Mouse (Mus musculus): Measurements from ENCODE around the gene Nfkb1. TPM values are rescaled to one million over a fixed set of nuclear protein-coding genes. Genes with fewer than 3 reads are reported as not detected.
A peak's percentile ranks its signal among the peaks of the same experiment; 100 is the strongest.

Gene Nfkb1
- polyA plus RNA-seq, 1 experiment from 2014 or later = 35.9 TPM

DNA sequence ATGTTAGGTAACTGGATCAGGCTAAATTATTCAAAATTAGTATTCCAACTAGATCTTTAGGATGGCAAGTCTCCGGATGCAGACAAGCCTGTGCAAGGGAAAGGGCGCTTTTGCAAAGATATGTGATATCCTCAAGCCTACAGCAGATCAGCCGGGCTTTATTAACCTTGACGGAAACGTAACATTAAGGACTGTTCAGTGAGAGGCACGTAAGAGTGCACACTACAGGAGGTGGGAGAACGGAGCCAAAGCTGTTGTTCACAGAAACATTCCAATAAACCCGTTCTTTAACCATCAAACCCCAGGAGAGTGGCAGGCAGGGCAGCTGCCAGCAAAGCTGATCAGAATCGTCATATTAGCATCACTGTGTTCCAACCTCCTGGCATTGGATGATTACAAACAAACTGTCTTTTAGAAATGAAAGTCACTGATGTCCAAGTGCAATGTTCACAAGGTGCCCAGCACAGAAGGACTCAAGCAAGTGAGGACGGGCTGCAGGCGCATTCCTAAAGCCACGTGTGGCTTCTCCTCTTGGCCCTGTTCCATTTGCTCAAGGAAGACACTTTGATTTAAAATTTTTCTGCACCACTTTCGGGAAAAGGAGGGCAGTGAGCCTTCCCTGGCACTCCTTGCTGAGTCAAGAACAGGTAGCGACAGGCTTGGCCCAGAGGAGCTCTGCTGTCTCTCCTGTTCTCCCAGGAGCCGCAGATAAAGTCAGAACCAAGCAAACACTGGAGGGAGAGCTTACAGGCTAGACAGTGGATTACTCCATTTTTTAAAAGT, 40.4 kb downstream of the Nfkb1 start:
- ATAC-seq = no peak
- H3K9ac ChIP-seq (replicated peaks; ENCODE audit: low read depth) = no peak overlapping the region
- TF ChIP-seq EP300 (IDR thresholded peaks at IDR 0.05) (no peak), CTCF (IDR thresholded peaks at IDR 0.05) (no peak)
- H3K4me3 ChIP-seq (ENCODE audit: low read depth, low read length) = no peak overlapping the region
- 55% methylated on average over 15 of the region's 15 CpGs for WGBS
- peak; percentile 25 for DNase-seq (ENCODE audit: low spot score)
- peaks cover 5% of the 10 kb centered on the region; the same call in 1 of the 2 replicates for H3K36me3 ChIP-seq (ENCODE audit: insufficient read depth, low read length)
- H3K4me2 ChIP-seq (replicated peaks; ENCODE audit: low read depth, low read length) = no peak overlapping the region
- no peaks in the 10 kb centered on the region for H3K4me1 ChIP-seq (ENCODE audit: insufficient read depth, low read depth, low read length)
- no peaks in the 10 kb centered on the region for H3K9me3 ChIP-seq (ENCODE audit: low read length)
- H3K27me3 ChIP-seq (replicated peaks; ENCODE audit: insufficient read depth, low read length) = no peaks in the 10 kb centered on the region
- H3K27ac ChIP-seq (ENCODE audit: low read length) = no peak overlapping the region

DNA sequence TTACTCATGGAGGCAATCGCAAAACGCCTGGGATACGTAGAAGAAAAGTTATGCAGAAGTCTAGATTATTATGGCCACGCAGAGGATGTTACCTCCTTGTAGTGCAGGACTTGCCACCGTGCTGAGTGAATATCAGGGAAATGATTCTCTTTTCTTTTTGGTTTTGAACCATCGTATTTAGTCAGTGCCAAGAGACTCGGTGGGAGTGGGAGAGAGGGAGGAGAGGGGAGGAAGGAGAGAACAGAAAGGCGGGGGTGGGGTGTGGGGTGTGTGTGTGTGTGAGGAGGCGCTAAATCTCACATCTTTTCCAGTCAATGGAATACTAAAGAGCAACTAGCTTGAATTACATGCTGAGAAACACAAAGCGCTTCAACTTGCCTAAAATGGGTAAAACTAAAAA, 41.5 kb downstream of the Nfkb1 start:
- Histone ChIP-seq H3K9me3 (ENCODE audit: low read length) (no peaks in the 10 kb centered on the region), H3K27ac (ENCODE audit: low read length) (no peak overlapping the region), H3K4me3 (ENCODE audit: low read depth, low read length) (no peak overlapping the region), H3K9ac (replicated peaks; ENCODE audit: low read depth) (no peak overlapping the region), H3K36me3 (ENCODE audit: insufficient read depth, low read length) (peaks cover 9% of the 10 kb centered on the region; the same call in 1 of the 2 replicates), H3K4me2 (replicated peaks; ENCODE audit: low read depth, low read length) (no peak overlapping the region), H3K4me1 (ENCODE audit: insufficient read depth, low read depth, low read length) (no peaks in the 10 kb centered on the region), H3K27me3 (replicated peaks; ENCODE audit: insufficient read depth, low read length) (no peaks in the 10 kb centered on the region)
- ATAC-seq (no peak), DNase-seq (ENCODE audit: low spot score) (no peak)
- WGBS = 84% methylated on average over 10 of the region's 10 CpGs
- no peak for TF ChIP-seq CTCF (IDR thresholded peaks at IDR 0.05)
- TF ChIP-seq EP300 (IDR thresholded peaks at IDR 0.05) = no peak

DNA sequence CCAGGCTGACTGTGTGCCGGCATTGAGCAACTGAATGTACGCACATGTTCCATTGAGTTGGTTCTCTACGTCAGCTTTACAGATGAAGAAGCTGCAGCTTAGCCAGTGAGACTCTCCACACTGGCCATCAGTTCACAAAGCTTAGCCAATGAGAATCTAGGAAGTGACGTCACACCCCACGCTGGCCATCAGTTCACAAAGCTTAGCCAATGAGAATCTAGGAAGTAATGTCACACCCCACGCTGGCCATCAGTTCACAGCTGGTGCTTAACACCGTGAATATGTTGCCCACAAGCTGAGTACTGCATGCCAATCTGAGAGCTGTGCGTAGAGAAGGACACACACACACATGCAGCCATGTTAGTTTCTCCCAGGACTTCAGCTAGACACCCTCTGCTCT, 42.8 kb downstream of the Nfkb1 start:
- H3K4me2 ChIP-seq (replicated peaks; ENCODE audit: low read depth, low read length) = no peak overlapping the region
- H3K9me3 ChIP-seq (ENCODE audit: low read length) = no peaks in the 10 kb centered on the region
- no peaks in the 10 kb centered on the region for H3K27me3 ChIP-seq (replicated peaks; ENCODE audit: insufficient read depth, low read length)
- 92% methylated on average over 8 of the region's 8 CpGs for WGBS
- no peaks in the 10 kb centered on the region for H3K4me1 ChIP-seq (ENCODE audit: insufficient read depth, low read depth, low read length)
- H3K27ac ChIP-seq (ENCODE audit: low read length) = no peak overlapping the region
- no peak overlapping the region for H3K9ac ChIP-seq (replicated peaks; ENCODE audit: low read depth)
- no peak overlapping the region for H3K4me3 ChIP-seq (ENCODE audit: low read depth, low read length)
- ATAC-seq (no peak), DNase-seq (ENCODE audit: low spot score) (no peak)
- H3K36me3 ChIP-seq (ENCODE audit: insufficient read depth, low read length) = peaks cover 7% of the 10 kb centered on the region; the same call in 1 of the 2 replicates
- TF ChIP-seq EP300 (IDR thresholded peaks at IDR 0.05) (no peak), CTCF (IDR thresholded peaks at IDR 0.05) (no peak)

DNA sequence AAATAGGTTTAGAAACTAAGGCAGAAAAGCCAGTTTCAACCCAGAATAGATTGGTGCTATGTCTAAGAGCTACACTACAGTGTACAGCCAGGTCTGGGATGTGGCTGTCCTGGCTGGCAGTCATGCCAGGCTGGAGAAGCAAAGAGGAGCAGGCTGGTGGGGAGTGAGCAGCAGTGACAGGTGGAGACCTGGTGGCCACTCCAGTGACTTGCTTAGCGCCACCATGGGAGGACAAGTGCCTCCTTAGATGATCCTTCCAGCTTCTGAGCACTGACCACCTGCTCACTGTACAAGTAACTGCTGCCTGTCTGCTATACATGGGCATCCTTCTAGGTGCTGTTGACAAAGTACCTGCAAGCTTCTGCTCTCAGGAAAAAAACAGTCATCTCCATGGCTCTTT, 44.7 kb downstream of the Nfkb1 start:
- Histone ChIP-seq H3K36me3 (ENCODE audit: insufficient read depth, low read length) (0 out of 2 replicates have a peak, but pooled peaks cover 4% of the 10 kb centered on the region), H3K4me1 (ENCODE audit: insufficient read depth, low read depth, low read length) (no peaks in the 10 kb centered on the region), H3K27ac (ENCODE audit: low read length) (no peak overlapping the region), H3K4me2 (replicated peaks; ENCODE audit: low read depth, low read length) (no peak overlapping the region), H3K27me3 (replicated peaks; ENCODE audit: insufficient read depth, low read length) (no peaks in the 10 kb centered on the region), H3K9ac (replicated peaks; ENCODE audit: low read depth) (no peak overlapping the region), H3K9me3 (ENCODE audit: low read length) (no peaks in the 10 kb centered on the region), H3K4me3 (ENCODE audit: low read depth, low read length) (no peak overlapping the region)
- WGBS = 100% methylated on average over 1 of the region's 1 CpGs
- TF ChIP-seq EP300 (IDR thresholded peaks at IDR 0.05) (no peak), CTCF (IDR thresholded peaks at IDR 0.05) (no peak)
- DNase-seq (ENCODE audit: low spot score) = no peak
- no peak for ATAC-seq

DNA sequence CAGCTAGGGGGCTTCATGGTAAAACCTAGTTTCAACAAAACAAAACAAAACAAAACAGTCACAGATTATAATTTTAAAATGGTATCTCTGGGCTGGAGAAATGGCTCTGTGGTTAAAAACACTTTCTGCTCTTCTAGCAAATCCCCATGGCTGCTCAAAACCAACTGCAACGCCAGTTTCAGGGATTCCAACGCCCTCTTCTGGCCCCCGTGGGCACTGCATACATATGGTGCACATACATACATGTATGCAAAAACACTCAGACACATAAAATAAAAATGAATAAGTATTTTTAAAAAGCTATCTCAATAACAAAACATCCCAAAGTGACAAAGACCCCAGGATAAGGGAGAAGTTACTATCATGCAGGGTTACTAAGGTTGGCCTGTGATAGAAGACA, 46.4 kb downstream of the Nfkb1 start:
- H3K27ac ChIP-seq (ENCODE audit: low read length) = no peak overlapping the region
- H3K36me3 ChIP-seq (ENCODE audit: insufficient read depth, low read length) = peaks cover 10% of the 10 kb centered on the region; the same call in 1 of the 2 replicates
- H3K9ac ChIP-seq (replicated peaks; ENCODE audit: low read depth) = no peak overlapping the region
- 87% methylated on average over 3 of the region's 3 CpGs for WGBS
- ATAC-seq (no peak), DNase-seq (ENCODE audit: low spot score) (no peak)
- no peak overlapping the region for H3K4me2 ChIP-seq (replicated peaks; ENCODE audit: low read depth, low read length)
- no peaks in the 10 kb centered on the region for H3K4me1 ChIP-seq (ENCODE audit: insufficient read depth, low read depth, low read length)
- H3K4me3 ChIP-seq (ENCODE audit: low read depth, low read length) = no peak overlapping the region
- TF ChIP-seq CTCF (IDR thresholded peaks at IDR 0.05) (no peak), EP300 (IDR thresholded peaks at IDR 0.05) (no peak)
- no peaks in the 10 kb centered on the region for H3K27me3 ChIP-seq (replicated peaks; ENCODE audit: insufficient read depth, low read length)
- no peaks in the 10 kb centered on the region for H3K9me3 ChIP-seq (ENCODE audit: low read length)

DNA sequence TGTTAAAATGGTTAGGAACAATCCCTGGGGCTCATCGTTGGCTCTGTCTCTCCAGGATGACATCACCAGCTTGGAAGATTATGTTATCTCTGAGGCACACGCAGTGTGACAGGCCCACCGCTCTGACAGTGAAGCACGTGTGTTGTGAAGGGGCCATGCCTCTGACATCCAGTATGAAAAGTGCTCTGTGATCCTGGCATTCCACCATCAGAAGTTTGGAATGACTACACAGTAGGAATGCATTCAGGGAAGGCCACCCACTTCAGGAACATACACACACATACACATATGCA, 49.8 kb downstream of the Nfkb1 start:
- H3K9ac ChIP-seq (replicated peaks; ENCODE audit: low read depth) = no peak overlapping the region

More for the DNA sequence above, 49.8 kb downstream of the Nfkb1 start:
- Histone ChIP-seq H3K4me3 (ENCODE audit: low read depth, low read length) (no peak overlapping the region), H3K27me3 (replicated peaks; ENCODE audit: insufficient read depth, low read length) (no peaks in the 10 kb centered on the region), H3K4me2 (replicated peaks; ENCODE audit: low read depth, low read length) (no peak overlapping the region), H3K4me1 (ENCODE audit: insufficient read depth, low read depth, low read length) (no peaks in the 10 kb centered on the region), H3K36me3 (ENCODE audit: insufficient read depth, low read length) (peaks cover 10% of the 10 kb centered on the region; the same call in 1 of the 2 replicates), H3K9me3 (ENCODE audit: low read length) (no peaks in the 10 kb centered on the region), H3K27ac (ENCODE audit: low read length) (no peak overlapping the region)
- ATAC-seq (peak; percentile 33; the same call in 1 of the 2 replicates), DNase-seq (ENCODE audit: low spot score) (no peak)
- 41% methylated on average over 4 of the region's 4 CpGs for WGBS
- no peak for TF ChIP-seq CTCF (IDR thresholded peaks at IDR 0.05)
- TF ChIP-seq EP300 (IDR thresholded peaks at IDR 0.05) = no peak
